ENCODE assay signal across 8 mouse cellular contexts in genomic region chr6:67237977-67238376, GRCm38 (mm10). TPM values are rescaled to one million over a fixed set of nuclear protein-coding genes. Genes with fewer than 3 reads are reported as not detected.
DNase-seq lines count a peak whose midpoint lies in the region; ATAC-seq and TF ChIP-seq lines count a peak whose summit lies in the region.

Gene Serbp1, plus strand, starts transcription at chr6:67238176.

- H3K27ac ChIP-seq in forebrain, postnatal 0 days (ENCODE audit: low read depth, low read length), result no peak within 1 kb of the TSS
- no peak within 1 kb of the TSS for H3K27ac ChIP-seq in hindbrain, embryonic 13.5 days
- no peak within 1 kb of the TSS for H3K27ac ChIP-seq in liver, embryonic 15.5 days (replicated peaks)
- H3K27ac ChIP-seq in stomach, postnatal 0 days (replicated peaks), result no peak within 1 kb of the TSS

- no peak for ATAC-seq in activated CD4-positive, CD25-positive, alpha-beta regulatory T cell, adult 4 months
- ATAC-seq in forebrain, postnatal 0 days, result no peak
- ATAC-seq in hindbrain, embryonic 13.5 days (ENCODE audit: low FRiP score), result no peak
- no peak for ATAC-seq in liver, embryonic 15.5 days (ENCODE audit: insufficient read depth)
- no peak for ATAC-seq in stomach, postnatal 0 days (ENCODE audit: low FRiP score, low TSS enrichment)

- H3K4me1 ChIP-seq in forebrain, postnatal 0 days (ENCODE audit: insufficient read depth), result no peaks in the 10 kb centered on the region
- no peaks in the 10 kb centered on the region for H3K4me1 ChIP-seq in hindbrain, embryonic 13.5 days (replicated peaks)
- no peaks in the 10 kb centered on the region for H3K4me1 ChIP-seq in liver, embryonic 15.5 days (replicated peaks)
- H3K4me1 ChIP-seq in stomach, postnatal 0 days (replicated peaks; ENCODE audit: control insufficient read depth, insufficient read depth), result no peaks in the 10 kb centered on the region

- H3K4me3 ChIP-seq in forebrain, postnatal 0 days (ENCODE audit: low read depth, low read length), result no peak within 1 kb of the TSS
- no peak within 1 kb of the TSS for H3K4me3 ChIP-seq in hindbrain, embryonic 13.5 days
- no peak within 1 kb of the TSS for H3K4me3 ChIP-seq in liver, embryonic 15.5 days (replicated peaks)
- no peak within 1 kb of the TSS for H3K4me3 ChIP-seq in stomach, postnatal 0 days (ENCODE audit: low read depth, low read length)

- H3K36me3 ChIP-seq in forebrain, postnatal 0 days (ENCODE audit: insufficient read depth), result no peaks in the 10 kb centered on the region
- no peaks in the 10 kb centered on the region for H3K36me3 ChIP-seq in hindbrain, embryonic 13.5 days
- H3K36me3 ChIP-seq in liver, embryonic 15.5 days (replicated peaks), result no peaks in the 10 kb centered on the region
- H3K36me3 ChIP-seq in stomach, postnatal 0 days (ENCODE audit: control insufficient read depth, insufficient read depth, low read length), result no peaks in the 10 kb centered on the region

- H3K9ac ChIP-seq in forebrain, postnatal 0 days, result no peak within 1 kb of the TSS
- H3K9ac ChIP-seq in hindbrain, embryonic 13.5 days, result no peak within 1 kb of the TSS
- H3K9ac ChIP-seq in liver, embryonic 15.5 days, result no peak within 1 kb of the TSS
- H3K9ac ChIP-seq in stomach, postnatal 0 days (ENCODE audit: low read length), result no peak within 1 kb of the TSS

- WGBS in forebrain, postnatal 0 days, result 31% methylated on average over 12 of the region's 12 CpGs
- 22% methylated on average over 12 of the region's 12 CpGs for WGBS in hindbrain, embryonic 13.5 days
- WGBS in liver, embryonic 15.5 days (ENCODE audit: insufficient replicate concordance), result 57% methylated on average over 12 of the region's 12 CpGs
- WGBS in stomach, postnatal 0 days, result 32% methylated on average over 12 of the region's 12 CpGs

- no peaks in the 10 kb centered on the region for H3K9me3 ChIP-seq in forebrain, postnatal 0 days (ENCODE audit: low read length)
- no peaks in the 10 kb centered on the region for H3K9me3 ChIP-seq in hindbrain, embryonic 13.5 days
- no peaks in the 10 kb centered on the region for H3K9me3 ChIP-seq in liver, embryonic 15.5 days (replicated peaks)
- H3K9me3 ChIP-seq in stomach, postnatal 0 days (ENCODE audit: control insufficient read depth, low read length), result no peaks in the 10 kb centered on the region

- no peak for DNase-seq in frontal cortex, adult 2 months (ENCODE audit: extremely low spot score in 1 of 2, low spot score in 1 of 2)
- DNase-seq in frontal cortex, postnatal 10 days (ENCODE audit: low spot score in 2 of 2), result no peak
- no peak for DNase-seq in forebrain, postnatal 0 days
- DNase-seq in stomach, postnatal 0 days (ENCODE audit: low spot score), result no peak
- no peak for DNase-seq in spleen, adult 18-20 months

- no peak for TF ChIP-seq CTCF in forebrain, postnatal 0 days (IDR thresholded peaks at IDR 0.05; ENCODE audit: low read depth)
- TF ChIP-seq CTCF in stomach, postnatal 0 days (IDR thresholded peaks at IDR 0.05; ENCODE audit: low read depth), result no peak

- H3K27me3 ChIP-seq in forebrain, postnatal 0 days (ENCODE audit: insufficient read depth, low read length), result no peaks in the 10 kb centered on the region
- no peaks in the 10 kb centered on the region for H3K27me3 ChIP-seq in hindbrain, embryonic 13.5 days
- H3K27me3 ChIP-seq in liver, embryonic 15.5 days, result no peaks in the 10 kb centered on the region
- H3K27me3 ChIP-seq in stomach, postnatal 0 days (ENCODE audit: control insufficient read depth, insufficient read depth, low read length), result no peaks in the 10 kb centered on the region

- no peak within 1 kb of the TSS for H3K4me2 ChIP-seq in forebrain, postnatal 0 days (ENCODE audit: low read depth)
- no peak within 1 kb of the TSS for H3K4me2 ChIP-seq in hindbrain, embryonic 13.5 days
- H3K4me2 ChIP-seq in liver, embryonic 15.5 days, result no peak within 1 kb of the TSS
- H3K4me2 ChIP-seq in stomach, postnatal 0 days (replicated peaks; ENCODE audit: low read depth), result no peak within 1 kb of the TSS

- TF ChIP-seq EP300 in stomach, postnatal 0 days (optimal IDR thresholded peaks at IDR 0.05), result no peak

RNA-seq across cellular contexts. Expression of gene Serbp1, which starts in this region (rescaled TPM):
- polyA plus RNA-seq in frontal cortex, adult 2 months (2012; rRNA removed), result 227 and 240 TPM in 2 replicates
- polyA plus RNA-seq in activated CD4-positive, CD25-positive, alpha-beta regulatory T cell, adult 4 months (2017; shearing (Covaris generic)), result 100 to 1,000 TPM; 285 to 307 TPM
- total RNA-seq in forebrain, postnatal 0 days (2014; rRNA removed), result 265 and 306 TPM in 2 replicates
- 316 and 331 TPM in 2 replicates for polyA plus RNA-seq in forebrain, postnatal 0 days (2015; fragmentation: Nextera tagmentation; extraction: Ambion mirVana)
- 310 and 312 TPM in 2 replicates for polyA plus RNA-seq in hindbrain, embryonic 13.5 days (2015; fragmentation: Nextera tagmentation; extraction: Ambion mirVana)
- 215 and 231 TPM in 2 replicates for polyA plus RNA-seq in liver, embryonic 15.5 days (2015; fragmentation: Nextera tagmentation; extraction: Ambion mirVana)
- polyA plus RNA-seq in stomach, postnatal 0 days (2015; fragmentation: Nextera tagmentation; extraction: Ambion mirVana), result 281 and 284 TPM in 2 replicates
